Mouse (Mus musculus): ENCODE results near the gene Il24. TPM values are rescaled to one million over a fixed set of nuclear protein-coding genes. Genes with fewer than 3 reads are reported as not detected.

Gene Il24
- total and polyA plus RNA-seq, 3 experiments, result not detected

DNA sequence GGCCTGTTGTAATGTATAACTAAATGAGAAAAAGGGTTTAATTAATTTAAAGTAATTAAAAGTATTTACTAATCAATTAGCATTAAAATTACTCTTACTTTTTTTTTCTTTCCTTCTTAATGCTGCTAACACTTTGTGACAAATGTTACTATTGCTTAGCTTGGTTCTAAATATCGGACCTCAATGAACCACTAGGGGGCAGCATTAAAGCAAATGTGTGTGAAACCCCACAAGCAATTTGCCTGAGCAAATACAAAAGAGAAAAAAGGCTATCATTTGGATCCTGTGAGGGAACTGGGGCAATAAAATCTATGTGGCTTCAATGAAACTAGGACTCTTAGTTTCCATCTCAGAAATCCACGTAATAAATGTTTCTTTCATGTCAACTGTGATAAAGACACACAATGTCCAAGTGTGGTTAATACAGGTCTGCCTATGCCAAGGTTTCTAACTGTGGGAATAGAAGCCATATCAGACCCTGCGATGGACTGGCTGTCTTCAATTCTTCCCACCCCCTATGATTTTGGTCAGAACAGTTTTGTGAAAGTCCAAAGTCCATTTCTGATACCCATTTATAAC lies 10.2 kb downstream of the Il24 start:
- no peak overlapping the region for H3K27ac ChIP-seq
- no peaks in the 10 kb centered on the region for H3K36me3 ChIP-seq (ENCODE audit: control insufficient read depth, insufficient read depth, low read length)
- no peak overlapping the region for H3K4me3 ChIP-seq
- H3K9ac ChIP-seq (ENCODE audit: low read depth, low read length), result no peak overlapping the region
- DNase-seq, result no peak
- H3K4me1 ChIP-seq (ENCODE audit: control insufficient read depth, insufficient read depth, low read length), result no peaks in the 10 kb centered on the region
- intact Hi-C loops (cut with DNase I), result loop anchor here (1.0 to 10.0 kb wide), 5 partner anchors 102 to 385 kb away; partner anchors contain the start of gene Eif2d
- peaks cover 14% of the 10 kb centered on the region; the same call in 1 of the 2 replicates for H3K27me3 ChIP-seq (ENCODE audit: control insufficient read depth, insufficient read depth, low read length)
- TF ChIP-seq CTCF (IDR thresholded peaks at IDR 0.05), result peak; percentile 92
- TF ChIP-seq EP300 (IDR thresholded peaks at IDR 0.05; ENCODE audit: insufficient read depth, low read depth, low read length), result no peak
- TF ChIP-seq POLR2A (IDR thresholded peaks at IDR 0.05; ENCODE audit: insufficient read depth, low read depth, low read length), result no peak
- H3K79me2 ChIP-seq (replicated peaks; ENCODE audit: control insufficient read depth, insufficient read depth, low read length), result no peaks in the 10 kb centered on the region
- 21% methylated on average over 3 of the region's 3 CpGs for WGBS

DNA sequence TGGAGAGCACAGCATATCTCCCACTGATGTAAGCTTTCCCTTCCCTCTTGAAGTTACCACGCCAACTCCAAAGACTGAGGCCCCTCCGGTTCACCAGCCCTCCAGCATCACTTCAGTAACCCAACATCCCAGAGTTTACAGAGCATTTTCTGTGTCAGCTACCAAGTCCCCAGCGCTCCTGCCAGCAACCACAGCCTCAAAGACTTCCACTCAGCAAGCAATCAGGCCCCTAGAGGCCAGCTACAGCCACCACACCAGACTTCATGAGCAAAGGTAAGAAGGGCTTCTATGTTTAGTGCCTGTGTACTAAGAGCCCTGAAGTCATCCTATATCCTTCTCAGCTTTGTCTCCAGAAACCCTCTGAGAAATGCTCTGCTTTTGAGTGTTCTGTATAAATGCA lies 11.3 kb downstream of the Il24 start:
- H3K36me3 ChIP-seq (ENCODE audit: control insufficient read depth, insufficient read depth, low read length), result no peaks in the 10 kb centered on the region
- H3K4me1 ChIP-seq (ENCODE audit: control insufficient read depth, insufficient read depth, low read length), result no peaks in the 10 kb centered on the region
- no peak overlapping the region for H3K9ac ChIP-seq (ENCODE audit: low read depth, low read length)
- TF ChIP-seq POLR2A (IDR thresholded peaks at IDR 0.05; ENCODE audit: insufficient read depth, low read depth, low read length), result no peak
- no peak for TF ChIP-seq EP300 (IDR thresholded peaks at IDR 0.05; ENCODE audit: insufficient read depth, low read depth, low read length)
- TF ChIP-seq CTCF (IDR thresholded peaks at IDR 0.05), result no peak
- intact Hi-C loops (cut with DNase I), result loop anchor here (1.0 to 10.0 kb wide), 5 partner anchors 103 to 386 kb away; partner anchors contain the start of gene Eif2d
- H3K79me2 ChIP-seq (replicated peaks; ENCODE audit: control insufficient read depth, insufficient read depth, low read length), result no peaks in the 10 kb centered on the region
- 57% methylated on average over 3 of the region's 3 CpGs for WGBS
- no peak overlapping the region for H3K27ac ChIP-seq
- no peak for DNase-seq
- H3K27me3 ChIP-seq (ENCODE audit: control insufficient read depth, insufficient read depth, low read length), result peaks cover 13% of the 10 kb centered on the region; the same call in 1 of the 2 replicates
- H3K4me3 ChIP-seq, result no peak overlapping the region

DNA sequence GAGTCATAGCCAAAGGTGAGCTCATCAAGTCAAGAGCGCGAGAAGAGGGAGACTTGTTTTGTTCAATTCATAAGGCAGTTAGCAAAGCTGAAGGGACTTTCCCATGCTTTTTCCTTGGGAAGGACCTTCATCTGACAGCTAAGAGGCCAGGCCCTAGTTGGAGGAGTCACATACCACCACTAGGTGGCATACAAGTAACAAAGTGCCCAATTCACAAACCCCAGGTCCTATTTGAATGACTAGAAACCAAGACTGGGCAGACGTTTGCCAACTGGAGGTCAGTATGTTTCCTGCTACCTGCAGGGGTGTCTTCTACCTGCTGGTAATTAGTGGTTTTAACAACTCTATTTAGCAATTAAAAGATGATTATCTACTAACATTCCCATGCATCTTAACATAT lies 12.1 kb downstream of the Il24 start:
- WGBS, result 29% methylated on average over 3 of the region's 3 CpGs
- Histone ChIP-seq H3K27me3 (ENCODE audit: control insufficient read depth, insufficient read depth, low read length) (peaks cover 11% of the 10 kb centered on the region; the same call in 1 of the 2 replicates), H3K9ac (ENCODE audit: low read depth, low read length) (no peak overlapping the region), H3K4me3 (no peak overlapping the region), H3K36me3 (ENCODE audit: control insufficient read depth, insufficient read depth, low read length) (no peaks in the 10 kb centered on the region), H3K4me1 (ENCODE audit: control insufficient read depth, insufficient read depth, low read length) (no peaks in the 10 kb centered on the region), H3K27ac (no peak overlapping the region), H3K79me2 (replicated peaks; ENCODE audit: control insufficient read depth, insufficient read depth, low read length) (no peaks in the 10 kb centered on the region)
- intact Hi-C loops (cut with DNase I), result loop anchor here (5.0 to 10.0 kb wide), 3 partner anchors 280 to 387 kb away; partner anchors contain the start of gene Eif2d
- DNase-seq, result peak in 1 of 2 experiments; percentile 18
- TF ChIP-seq CTCF (IDR thresholded peaks at IDR 0.05), result peak; percentile 90
- TF ChIP-seq EP300 (IDR thresholded peaks at IDR 0.05; ENCODE audit: insufficient read depth, low read depth, low read length), result no peak

DNA sequence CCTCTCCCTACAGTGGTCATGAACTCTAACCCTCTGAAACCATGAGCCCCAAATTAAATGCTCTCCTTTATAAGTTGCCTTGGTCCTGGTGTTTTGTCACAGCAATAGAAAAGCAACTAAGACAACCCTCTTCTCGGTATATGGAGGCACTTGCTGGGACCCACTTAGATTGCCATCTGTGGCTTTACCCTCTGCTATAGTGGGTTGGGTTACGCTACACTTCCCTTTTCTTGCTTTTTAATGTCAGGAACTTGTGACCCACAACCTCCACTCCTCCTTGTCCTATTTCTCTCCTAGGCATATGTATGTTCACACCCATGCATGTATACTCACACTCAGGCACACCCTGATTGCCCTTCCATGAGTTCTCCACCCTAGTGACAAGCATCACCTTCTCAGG lies 14.3 kb downstream of the Il24 start:
- H3K27me3 ChIP-seq (ENCODE audit: control insufficient read depth, insufficient read depth, low read length), result peaks cover 3% of the 10 kb centered on the region; the same call in 1 of the 2 replicates
- intact Hi-C loops (cut with DNase I), result loop anchor here (10.0 kb wide), 1 partner anchor 282 kb away; the partner anchor contains the start of gene Eif2d
- no peak overlapping the region for H3K4me3 ChIP-seq
- H3K27ac ChIP-seq, result no peak overlapping the region
- H3K4me1 ChIP-seq (ENCODE audit: control insufficient read depth, insufficient read depth, low read length), result no peaks in the 10 kb centered on the region
- no peak for DNase-seq
- H3K9ac ChIP-seq (ENCODE audit: low read depth, low read length), result no peak overlapping the region
- 80% methylated on average over 2 of the region's 2 CpGs for WGBS
- H3K36me3 ChIP-seq (ENCODE audit: control insufficient read depth, insufficient read depth, low read length), result no peaks in the 10 kb centered on the region
- TF ChIP-seq CTCF (IDR thresholded peaks at IDR 0.05), result no peak
- no peak for TF ChIP-seq EP300 (IDR thresholded peaks at IDR 0.05; ENCODE audit: insufficient read depth, low read depth, low read length)
- TF ChIP-seq POLR2A (IDR thresholded peaks at IDR 0.05; ENCODE audit: insufficient read depth, low read depth, low read length), result no peak
- H3K79me2 ChIP-seq (replicated peaks; ENCODE audit: control insufficient read depth, insufficient read depth, low read length), result no peaks in the 10 kb centered on the region

DNA sequence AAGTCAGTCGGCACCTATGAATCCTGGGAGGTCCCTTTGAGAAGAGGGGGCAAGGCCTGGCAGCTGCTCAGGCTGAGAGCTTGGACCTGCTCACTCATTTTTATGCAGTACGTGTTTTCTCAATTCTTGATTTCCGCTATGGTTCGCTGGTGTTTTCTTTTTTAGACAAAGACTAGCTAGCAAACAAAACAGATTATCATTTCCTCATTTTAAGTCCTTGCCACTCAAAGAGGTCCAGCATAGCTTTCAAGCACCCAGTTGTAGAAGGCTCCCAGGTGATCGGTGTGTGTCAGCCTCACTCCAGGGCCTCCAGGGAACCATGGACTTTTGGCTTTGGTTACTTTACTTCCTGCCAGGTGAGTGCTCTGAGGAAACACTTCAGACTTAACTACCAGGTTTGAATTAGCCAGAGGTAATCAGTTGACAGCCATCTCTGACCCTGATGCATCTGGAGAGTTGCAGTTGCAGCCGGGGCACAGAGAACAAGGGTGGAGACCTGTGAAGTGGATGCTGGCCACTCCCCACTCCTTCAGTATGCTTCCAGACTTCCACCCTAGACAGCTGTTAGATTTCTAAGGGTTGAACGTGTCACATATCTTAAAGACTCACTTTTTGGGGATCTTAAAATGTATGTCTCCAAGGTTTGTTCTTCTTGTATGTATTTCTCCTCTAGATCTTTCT lies 21.6 kb downstream of the Il24 start, which contains the start of gene Fcmr:
Gene Fcmr, plus strand, starts transcription at position 129 of the 681 bp plus-strand sequence.
- H3K79me2 ChIP-seq (replicated peaks; ENCODE audit: control insufficient read depth, insufficient read depth, low read length), result no peaks in the 10 kb centered on the region
- DNase-seq, result no peak
- H3K4me3 ChIP-seq, result no peak within 1 kb of the TSS
- no peaks in the 10 kb centered on the region for H3K27me3 ChIP-seq (ENCODE audit: control insufficient read depth, insufficient read depth, low read length)
- intact Hi-C loops (cut with DNase I), result no loop called here
- no peaks in the 10 kb centered on the region for H3K36me3 ChIP-seq (ENCODE audit: control insufficient read depth, insufficient read depth, low read length)
- H3K4me1 ChIP-seq (ENCODE audit: control insufficient read depth, insufficient read depth, low read length), result no peaks in the 10 kb centered on the region
- TF ChIP-seq EP300 (IDR thresholded peaks at IDR 0.05; ENCODE audit: insufficient read depth, low read depth, low read length) (no peak), POLR2A (IDR thresholded peaks at IDR 0.05; ENCODE audit: insufficient read depth, low read depth, low read length) (no peak), CTCF (IDR thresholded peaks at IDR 0.05) (no peak)
- no peak within 1 kb of the TSS for H3K27ac ChIP-seq
- no peak within 1 kb of the TSS for H3K9ac ChIP-seq (ENCODE audit: low read depth, low read length)
- 81% methylated on average over 7 of the region's 7 CpGs for WGBS

DNA sequence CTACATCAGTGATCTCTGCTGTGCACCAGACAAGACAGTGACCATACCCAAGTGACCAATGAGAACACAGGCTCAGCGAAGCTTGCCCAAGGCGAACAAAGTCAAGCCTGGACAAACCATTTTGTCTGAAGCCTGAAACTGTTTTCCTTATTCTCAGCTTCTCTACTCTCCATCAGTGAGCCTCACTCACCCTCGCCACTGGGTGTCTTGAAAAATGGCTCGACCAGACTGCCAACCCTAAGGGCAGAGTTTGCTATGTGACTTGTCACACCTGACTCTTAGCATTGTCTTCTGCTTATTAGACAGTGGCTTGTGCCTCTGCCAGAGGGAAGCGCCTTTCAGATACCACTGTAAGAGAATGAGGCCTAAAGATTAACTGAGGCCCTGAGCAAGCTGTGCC lies 22.5 kb downstream of the Il24 start:
- Histone ChIP-seq H3K4me1 (ENCODE audit: control insufficient read depth, insufficient read depth, low read length) (no peaks in the 10 kb centered on the region), H3K4me3 (no peak overlapping the region), H3K9ac (ENCODE audit: low read depth, low read length) (no peak overlapping the region), H3K36me3 (ENCODE audit: control insufficient read depth, insufficient read depth, low read length) (no peaks in the 10 kb centered on the region), H3K27ac (no peak overlapping the region), H3K27me3 (ENCODE audit: control insufficient read depth, insufficient read depth, low read length) (no peaks in the 10 kb centered on the region), H3K79me2 (replicated peaks; ENCODE audit: control insufficient read depth, insufficient read depth, low read length) (no peaks in the 10 kb centered on the region)
- intact Hi-C loops (cut with DNase I), result no loop called here
- no peak for DNase-seq
- TF ChIP-seq EP300 (IDR thresholded peaks at IDR 0.05; ENCODE audit: insufficient read depth, low read depth, low read length) (no peak), POLR2A (IDR thresholded peaks at IDR 0.05; ENCODE audit: insufficient read depth, low read depth, low read length) (no peak), CTCF (IDR thresholded peaks at IDR 0.05) (no peak)
- 91% methylated on average over 5 of the region's 5 CpGs for WGBS
